Mouse (Mus musculus): ENCODE results near the gene Col27a1. TPM values are rescaled to one million over a fixed set of nuclear protein-coding genes. Genes with fewer than 3 reads are reported as not detected.

Gene Col27a1
- total RNA-seq, 2 experiments from 2014 or later: 3.0 to 4.7 TPM

DNA sequence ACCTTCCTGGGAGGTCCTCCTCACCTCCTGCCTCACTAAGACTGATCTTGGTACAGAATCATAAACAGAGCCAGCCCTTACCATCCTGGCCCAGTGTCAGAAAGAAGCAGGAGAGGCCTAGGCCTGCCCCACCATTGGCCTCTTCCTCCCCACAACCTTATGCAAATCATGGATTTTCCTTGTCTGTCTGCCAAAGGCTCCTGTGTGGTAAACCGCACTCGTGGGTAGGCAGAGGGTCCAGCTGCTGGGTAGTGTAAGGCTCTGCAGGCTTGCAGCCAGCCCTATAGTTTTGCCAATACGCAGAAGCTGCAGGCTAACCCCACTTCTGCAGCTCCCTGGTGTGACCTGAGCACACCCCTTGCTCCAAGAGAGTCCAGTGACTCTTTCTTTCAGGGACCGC, 88.8 kb downstream of the Col27a1 start:
- no peak for DNase-seq (ENCODE audit: extremely low spot score in 1 of 2, low spot score in 1 of 2)

DNA sequence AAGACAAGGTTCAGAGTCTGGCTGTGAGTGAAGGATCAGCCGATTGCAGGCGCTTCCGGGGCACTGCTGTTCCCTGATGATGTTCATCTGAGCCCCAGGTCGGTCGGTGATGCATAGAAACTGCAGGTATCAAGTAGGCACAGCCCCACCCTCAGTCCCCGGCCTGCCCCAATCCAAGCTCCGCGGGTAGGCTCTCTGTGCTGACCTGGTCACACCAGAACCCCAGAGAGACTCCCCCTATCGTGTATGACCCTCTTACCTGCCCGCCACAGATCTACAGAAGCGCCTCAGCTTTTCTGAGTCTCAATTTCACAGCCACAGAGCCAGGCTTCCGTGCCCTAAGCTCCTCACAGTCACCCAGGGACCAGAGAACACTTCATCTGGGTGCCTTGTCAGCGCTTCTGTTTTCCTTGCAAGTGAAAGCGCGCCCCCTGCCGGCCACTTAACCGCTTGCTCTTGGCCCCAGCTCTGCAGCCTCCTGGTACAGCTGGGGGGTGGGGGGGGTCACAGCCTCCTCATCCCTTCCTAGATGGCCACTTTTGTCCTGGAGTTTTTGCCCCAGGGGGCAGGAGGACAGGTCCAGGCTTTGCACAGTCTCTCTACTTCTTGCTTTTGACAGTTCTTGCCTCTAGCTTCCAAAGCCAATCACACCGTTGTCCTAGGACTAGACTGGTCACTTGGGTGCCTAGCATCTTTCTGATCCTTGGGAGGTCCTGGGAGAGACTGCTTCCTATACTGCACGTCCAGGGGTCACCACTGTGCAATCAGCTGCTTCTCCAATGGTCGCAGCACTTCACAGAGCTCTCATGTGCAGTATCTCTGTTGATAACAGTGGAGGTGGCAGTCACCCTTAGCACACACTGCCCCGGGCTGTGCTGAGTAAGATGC, 93.6 kb downstream of the Col27a1 start:
- DNase-seq (ENCODE audit: extremely low spot score in 1 of 2, low spot score in 1 of 2): peak; percentile 86 to 99

DNA sequence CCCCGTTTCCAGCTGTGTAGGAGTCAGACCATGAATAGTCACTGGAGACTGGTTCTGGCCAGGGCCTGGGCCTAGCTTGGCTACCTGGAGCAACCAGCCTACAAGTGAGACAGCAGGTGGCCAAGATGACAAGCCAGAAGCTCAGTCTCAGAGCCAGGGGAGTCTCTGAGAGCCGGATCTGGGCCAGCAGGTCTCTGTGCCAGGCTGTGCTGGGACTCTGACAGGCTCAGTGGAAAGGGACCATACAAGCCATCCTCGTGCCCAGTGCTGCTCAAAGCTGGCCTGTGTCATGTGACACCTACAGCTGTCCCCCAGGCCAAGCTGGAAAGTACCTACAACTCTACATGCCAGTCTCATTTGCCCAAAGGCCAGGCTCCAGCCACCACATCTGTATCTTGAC, 94.5 kb downstream of the Col27a1 start:
- DNase-seq (ENCODE audit: extremely low spot score in 1 of 2, low spot score in 1 of 2): no peak

DNA sequence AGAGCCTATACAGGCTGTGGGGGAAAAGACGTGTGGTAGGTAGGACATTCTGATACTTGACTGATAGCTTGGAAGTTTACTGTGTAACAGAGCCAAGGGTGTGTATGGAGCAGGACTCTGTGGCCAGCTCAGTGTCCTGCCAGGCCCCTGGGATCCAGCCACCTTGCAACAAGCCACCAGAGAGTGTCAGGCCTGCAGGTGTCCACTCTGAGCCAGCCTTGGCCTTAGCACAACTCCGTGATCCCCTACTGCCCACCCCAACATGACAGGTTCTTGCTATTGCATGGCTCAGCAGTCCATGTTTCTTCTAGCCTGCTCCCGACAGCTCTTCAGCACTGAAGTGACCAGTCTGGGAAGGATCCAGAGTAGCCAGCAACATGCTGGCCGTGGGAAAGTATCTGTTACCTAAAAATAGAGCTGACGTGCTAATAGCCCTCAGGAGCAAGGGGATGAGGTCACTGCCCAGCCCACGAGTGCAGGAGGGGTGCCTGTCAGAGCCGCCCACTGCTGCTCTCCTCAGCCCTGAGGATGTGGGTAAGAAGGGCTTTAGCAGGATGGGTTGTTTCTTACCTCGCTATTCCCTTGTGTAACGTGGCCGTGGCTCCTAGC, 96.5 kb downstream of the Col27a1 start:
- DNase-seq (ENCODE audit: extremely low spot score in 1 of 2, low spot score in 1 of 2): no peak

DNA sequence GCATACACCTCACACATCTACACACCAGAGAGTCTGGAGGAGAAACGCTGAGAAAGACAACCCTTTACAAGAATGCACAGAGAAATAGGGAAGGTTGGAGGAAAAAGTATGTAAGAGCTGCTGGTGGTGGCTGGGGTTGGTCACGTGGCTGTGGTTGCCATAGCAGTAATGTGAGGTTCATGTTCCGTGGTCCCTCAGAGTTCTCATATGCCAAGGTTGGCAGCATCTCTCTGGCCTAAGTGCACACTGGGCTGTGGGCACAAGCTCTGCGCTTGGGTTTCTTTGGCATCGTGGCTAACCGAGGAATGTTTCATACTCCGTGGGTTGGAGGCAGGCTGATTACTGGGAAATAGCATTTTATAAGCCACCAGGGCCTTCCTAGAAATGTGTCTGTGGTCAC, 97.6 kb downstream of the Col27a1 start:
- DNase-seq (ENCODE audit: extremely low spot score in 1 of 2, low spot score in 1 of 2): no peak

DNA sequence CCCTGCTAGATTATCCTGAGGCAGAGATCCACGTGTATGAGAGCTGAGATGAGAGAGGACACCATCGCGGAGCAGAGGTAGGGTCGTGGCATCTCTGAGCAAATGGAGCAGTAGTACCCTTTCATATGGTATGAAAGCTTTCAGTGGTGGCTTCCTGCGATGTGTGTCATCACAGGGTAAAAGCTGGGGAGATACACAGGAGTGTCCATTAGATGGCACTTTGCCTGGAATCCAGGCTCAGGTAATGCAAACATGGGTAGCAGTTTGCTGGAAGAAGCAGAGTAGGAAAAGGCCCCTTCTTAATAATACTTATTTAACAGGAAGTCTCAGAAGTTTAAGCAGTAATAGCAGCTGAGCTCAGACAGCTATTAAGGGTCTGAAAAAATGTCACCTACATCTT, 100.3 kb downstream of the Col27a1 start:
- no peak for DNase-seq (ENCODE audit: extremely low spot score in 1 of 2, low spot score in 1 of 2)

DNA sequence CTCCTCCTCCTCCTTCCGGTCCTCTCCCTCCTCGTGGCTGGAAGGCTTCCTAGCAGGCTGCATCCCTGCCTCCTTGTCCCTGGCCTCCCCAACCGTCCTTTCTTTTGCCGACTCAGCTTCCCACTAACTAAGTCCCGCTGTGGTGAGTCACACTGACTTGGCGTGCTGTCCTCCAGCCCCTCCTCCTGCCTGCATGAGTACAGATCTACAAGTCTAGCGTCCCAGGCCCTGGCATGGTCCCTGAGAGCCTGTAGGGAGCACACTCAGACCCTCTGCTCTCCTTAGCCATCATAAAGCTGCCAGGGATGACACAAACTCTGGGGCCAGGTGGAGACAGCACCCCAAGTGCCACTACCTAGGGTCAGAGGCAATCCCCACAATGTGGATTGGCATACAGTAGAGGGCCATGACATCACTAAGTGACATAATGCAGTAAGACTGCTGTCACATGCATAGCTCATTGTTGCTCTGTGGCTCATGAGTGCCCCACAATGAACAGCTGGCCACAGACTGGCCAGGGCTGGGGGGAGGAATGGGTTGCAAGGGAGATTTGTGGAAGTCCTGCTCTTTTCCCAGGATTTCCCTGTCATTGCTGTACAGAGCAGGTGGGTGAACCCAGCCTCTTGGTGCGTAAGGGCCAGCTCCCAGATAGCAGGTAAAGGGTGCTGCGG, 102.4 kb downstream of the Col27a1 start:
- DNase-seq (ENCODE audit: extremely low spot score in 1 of 2, low spot score in 1 of 2): no peak

DNA sequence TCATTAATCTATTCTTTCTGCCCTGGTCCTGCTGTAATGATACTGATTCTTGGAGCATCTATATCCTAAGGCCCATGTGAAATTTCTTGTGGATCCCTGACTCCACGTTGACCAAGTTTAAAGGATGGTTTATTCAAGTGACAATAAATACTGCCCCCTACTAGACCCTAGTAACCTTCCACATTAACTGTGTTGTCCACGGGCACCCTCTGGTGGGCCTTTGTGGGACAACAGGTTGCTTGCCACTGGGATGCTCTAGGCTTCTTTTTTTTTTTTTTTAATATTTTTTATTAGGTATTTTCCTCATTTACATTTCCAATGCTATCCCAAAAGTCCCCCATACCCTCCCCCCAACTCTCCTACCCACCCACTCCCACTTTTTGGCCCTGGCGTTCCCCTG, 105.8 kb downstream of the Col27a1 start:
- peak; percentile 64 to 88 for DNase-seq (ENCODE audit: extremely low spot score in 1 of 2, low spot score in 1 of 2)

DNA sequence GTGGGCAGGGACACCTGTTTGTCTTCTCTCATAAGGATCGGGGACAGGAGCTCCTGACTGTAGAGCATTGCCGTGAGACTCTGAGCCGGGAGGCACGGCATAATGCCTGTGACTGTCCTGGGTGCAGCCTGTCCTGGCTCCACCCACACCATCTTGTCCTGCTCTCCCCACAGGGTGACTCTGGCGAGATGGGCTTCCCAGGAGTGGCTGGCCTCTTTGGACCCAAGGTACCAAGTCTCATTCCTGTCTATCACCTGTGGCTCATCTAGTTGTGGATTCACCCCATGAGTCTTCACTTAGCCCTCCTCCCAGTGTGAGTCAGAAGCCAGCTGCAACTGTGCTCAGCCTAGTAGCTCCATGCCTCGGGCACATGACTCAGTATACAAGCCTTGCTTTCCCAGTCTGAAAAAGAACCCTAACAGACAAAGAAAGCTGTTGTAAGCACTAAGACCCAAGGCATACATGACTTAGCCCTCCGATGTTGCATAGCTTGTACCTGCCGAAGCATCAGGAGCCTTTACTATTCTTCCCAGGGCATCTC, 109.5 kb downstream of the Col27a1 start:
- DNase-seq (ENCODE audit: extremely low spot score in 1 of 2, low spot score in 1 of 2): no peak

DNA sequence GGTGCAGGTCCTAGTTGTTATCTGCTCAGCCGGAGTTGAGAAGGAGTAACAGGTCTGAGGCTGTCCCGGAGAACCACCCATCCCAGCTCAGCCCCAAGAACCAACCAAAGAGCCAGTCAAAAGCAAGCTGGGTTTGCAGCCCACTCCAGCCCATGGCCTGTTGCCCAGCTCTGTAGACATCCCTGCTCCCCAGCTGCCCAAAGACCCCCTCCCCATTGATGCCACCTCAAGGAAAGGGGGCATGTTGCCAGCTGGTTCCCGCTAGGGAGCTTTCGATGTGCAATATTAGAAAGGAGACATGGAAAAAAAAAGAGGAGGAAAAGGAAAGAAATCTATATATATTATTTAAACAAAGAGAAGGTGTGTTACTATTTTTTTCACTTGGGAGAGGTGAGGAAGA, 119.6 kb downstream of the Col27a1 start:
- DNase-seq (ENCODE audit: extremely low spot score in 1 of 2, low spot score in 1 of 2): no peak

DNA sequence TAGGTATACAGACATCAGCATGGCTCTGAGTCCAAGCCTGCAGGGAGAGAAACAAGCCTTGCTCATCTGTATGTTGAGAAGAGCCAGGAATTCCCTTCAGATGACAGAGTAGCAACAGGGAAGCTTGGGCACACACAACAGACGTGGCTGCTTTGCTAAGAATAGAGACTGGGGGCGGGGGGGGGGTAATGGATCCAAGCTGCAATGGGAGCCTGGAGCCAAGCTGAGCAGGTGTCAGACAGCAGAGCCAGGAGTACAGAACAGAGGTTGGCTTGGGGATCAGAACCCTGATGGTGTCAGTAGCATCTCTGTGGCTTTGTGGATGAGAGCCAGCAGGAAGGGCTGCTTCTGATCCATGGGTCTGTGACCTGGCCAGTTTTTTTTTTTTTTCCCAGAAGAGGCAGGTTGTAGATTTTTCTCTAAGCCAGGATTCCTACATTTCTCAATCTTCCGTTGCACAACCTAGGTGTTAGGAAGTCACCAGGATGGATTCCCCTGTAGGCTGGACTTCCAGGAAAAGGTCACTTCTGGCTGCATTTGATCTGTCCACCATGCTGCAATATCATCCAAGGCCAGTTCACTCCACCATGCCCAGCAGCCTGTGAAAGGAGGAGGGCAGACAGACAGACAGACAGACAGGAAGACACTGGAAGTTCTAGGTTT, 124.7 kb downstream of the Col27a1 start:
- no peak for DNase-seq (ENCODE audit: extremely low spot score in 1 of 2, low spot score in 1 of 2)

DNA sequence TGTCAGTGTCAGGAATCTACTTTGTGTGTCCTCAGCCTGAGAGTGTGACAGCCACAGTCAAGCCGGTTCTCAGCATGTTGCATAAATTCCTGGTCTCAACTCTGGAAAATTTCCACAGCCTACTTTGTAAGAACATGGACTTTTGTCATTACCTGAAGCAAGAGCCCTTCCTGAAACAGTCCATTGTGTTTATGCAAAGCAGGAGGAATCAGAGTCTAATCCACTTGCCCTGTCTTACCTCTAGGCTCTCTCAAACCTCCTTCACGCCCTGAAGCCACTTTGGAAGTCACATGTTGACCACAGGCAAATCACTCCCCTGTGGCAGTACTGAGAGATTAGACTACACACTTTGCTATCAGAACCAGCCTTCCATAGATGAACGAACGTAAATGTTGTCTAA, 128.7 kb downstream of the Col27a1 start:
- DNase-seq (ENCODE audit: extremely low spot score in 1 of 2, low spot score in 1 of 2): no peak

DNA sequence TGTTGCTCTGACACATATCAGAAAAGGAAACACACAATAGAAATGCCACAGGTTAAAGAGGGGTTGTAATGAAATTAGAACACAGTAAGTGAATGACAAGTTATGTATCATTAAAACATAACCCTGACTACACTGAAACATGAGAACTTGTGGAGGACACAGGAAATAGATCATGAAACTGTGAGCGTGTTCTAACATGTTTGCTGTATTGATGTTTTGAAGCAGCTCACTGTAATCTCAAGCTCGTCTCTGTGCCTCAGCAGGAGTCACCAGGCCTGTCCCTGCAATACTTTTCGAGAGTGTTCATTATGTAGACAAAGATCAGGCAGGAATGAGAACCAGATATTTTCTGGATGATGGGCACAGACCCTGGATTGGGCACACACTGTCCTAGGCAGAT, 129.8 kb downstream of the Col27a1 start:
- no peak for DNase-seq (ENCODE audit: extremely low spot score in 1 of 2, low spot score in 1 of 2)

DNA sequence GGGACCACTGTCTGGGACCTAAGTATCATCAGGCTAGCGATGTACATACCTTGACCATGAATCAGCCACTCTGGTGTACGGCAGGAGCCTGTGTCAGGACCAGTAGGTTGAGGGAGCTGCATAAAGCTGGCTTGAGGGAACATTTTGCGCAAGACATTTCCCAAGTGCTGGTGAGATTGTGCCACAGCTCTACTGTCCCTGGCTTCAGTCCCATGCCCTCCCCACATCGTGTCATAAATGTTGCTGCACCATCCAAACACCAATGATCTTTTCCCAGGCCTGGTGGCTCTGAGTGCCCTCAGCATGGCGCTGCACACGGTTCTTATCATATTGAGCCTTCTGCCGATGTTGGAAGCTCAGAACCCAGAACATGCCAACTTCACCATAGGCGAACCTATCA, 130.5 kb downstream of the Col27a1 start, which contains the start of gene Orm1:
Gene Orm1 (plus strand): TSS at position 266 of the 400 bp plus-strand sequence.
- DNase-seq (ENCODE audit: extremely low spot score in 1 of 2, low spot score in 1 of 2): no peak

DNA sequence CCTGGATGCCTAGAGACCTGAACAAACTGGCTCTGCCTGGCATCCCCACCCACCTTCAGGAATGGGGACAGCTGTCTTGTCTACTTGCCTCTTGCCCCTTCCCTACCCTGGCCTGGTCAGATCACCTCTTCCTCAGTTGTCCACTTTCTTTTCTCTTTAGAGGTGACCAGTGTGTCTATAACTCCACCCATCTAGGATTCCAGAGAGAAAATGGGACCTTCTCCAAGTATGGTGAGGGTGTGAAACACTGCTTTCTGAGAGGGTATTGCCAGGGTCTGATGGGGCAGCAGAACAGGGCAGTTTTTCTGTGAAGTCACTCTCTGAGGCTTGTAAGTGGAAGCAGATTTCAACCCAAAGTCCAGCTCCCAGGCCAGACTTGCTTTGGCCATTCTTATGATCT, 131.5 kb downstream of the Col27a1 start:
- DNase-seq (ENCODE audit: extremely low spot score in 1 of 2, low spot score in 1 of 2): no peak

DNA sequence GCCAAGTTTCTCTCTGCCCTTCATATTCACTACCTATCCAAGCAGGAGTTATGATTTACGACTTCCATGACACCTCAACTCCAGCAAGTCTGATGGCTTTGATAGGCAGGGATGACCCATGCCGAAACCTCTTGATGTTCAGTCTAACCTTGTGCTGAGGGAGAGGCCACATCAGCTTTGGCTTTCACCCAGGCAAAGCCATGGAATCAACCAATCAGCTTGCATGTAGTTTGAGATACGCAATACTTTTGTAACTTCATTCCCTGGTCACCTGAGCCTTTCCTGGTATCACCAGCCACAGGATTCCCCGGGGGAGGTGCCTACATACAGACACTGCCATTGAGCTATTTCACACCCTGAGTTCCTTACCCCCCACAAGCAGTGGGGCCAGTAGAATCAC, 132.9 kb downstream of the Col27a1 start:
- DNase-seq (ENCODE audit: extremely low spot score in 1 of 2, low spot score in 1 of 2): no peak

DNA sequence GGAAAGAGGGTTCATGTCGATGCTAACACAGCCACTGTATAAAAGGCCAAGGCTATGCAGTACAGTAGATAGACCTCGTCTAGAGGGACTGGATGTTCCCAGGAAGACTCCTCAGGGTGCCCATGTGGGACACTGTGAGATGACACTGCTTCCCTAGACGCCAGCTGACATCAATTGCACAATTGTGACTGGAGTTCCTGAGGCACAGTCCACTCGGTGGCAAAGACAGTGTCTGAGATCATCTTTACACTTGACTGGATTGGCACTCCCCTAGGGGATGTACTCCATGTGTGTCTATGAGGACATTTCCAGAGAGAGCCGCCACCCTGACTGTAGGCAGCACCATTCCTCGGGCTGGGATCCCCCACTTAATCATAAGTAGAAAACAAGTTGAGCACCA, 134.7 kb downstream of the Col27a1 start:
- no peak for DNase-seq (ENCODE audit: extremely low spot score in 1 of 2, low spot score in 1 of 2)

DNA sequence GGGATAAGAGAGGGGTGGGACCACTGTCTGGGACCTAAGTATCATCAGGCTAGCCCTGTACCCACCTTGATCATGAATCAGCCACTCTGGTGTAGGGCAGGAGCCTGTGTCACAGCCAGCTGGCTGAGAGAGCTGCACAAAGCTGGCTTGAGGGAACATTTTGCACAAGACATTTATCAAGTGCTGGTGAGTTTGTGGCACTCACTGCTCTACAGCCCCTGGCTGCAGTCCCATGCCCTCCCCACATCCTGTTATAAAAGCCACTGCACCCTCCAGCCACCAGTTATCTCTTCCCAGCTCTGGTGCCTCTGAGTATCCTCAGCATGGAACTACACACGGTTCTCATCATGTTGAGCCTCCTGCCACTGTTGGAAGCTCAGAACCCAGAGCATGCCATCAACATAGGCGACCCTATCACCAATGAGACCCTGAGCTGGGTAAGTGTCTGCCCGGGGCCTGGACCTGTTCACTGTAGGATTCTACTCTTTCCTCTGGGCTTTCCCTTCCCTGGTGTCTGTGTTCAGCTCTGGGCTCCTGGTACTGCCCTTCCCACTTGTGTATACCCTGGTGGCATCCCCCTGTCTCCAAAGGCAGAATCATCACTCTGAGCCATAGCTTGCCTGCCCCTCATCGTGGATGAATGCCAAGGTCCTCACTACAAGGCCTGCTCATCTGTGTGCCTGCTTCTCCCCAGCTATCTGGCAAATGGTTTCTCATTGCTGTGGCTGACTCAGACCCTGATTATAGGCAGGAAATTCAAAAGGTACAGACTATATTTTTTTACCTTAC, 142.3 kb downstream of the Col27a1 start, which contains the start of gene Orm3:
Gene Orm3 (plus strand): TSS at position 286 of the 789 bp plus-strand sequence.
- DNase-seq (ENCODE audit: extremely low spot score in 1 of 2, low spot score in 1 of 2): no peak

DNA sequence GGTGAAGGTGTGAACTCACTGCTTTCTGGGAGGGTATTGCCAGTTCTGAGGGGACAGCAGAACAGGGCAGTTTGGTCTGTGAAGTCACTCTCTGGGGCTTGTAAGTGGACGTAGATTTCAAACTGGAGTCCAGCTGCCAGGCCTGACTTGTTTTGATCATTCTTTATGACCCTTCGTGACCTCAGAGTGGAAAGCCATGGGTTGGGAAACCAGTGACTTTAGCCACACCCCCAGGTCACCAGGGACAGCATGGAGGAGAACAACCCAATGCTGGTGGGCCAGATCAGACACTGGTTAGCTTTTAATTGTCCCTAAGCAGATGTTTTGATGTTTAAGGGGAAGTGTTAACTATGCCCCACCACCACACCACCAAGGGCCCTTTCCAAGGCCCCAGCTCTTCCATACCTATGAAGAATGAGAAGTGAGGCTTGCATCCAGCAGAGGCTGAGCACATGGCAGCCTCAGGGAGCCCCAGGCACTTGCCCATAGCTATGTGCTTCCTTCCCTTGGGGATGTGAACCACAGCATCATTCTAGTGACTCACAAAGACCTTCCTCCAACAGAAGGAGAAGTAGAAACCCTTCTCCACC, 143.3 kb downstream of the Col27a1 start:
- DNase-seq (ENCODE audit: extremely low spot score in 1 of 2, low spot score in 1 of 2): no peak

Measured in layer of hippocampus, postnatal 25 days (tissue).